Mouse (Mus musculus): Measurements from ENCODE around the gene Myo3a. TPM values are rescaled to one million over a fixed set of nuclear protein-coding genes. Genes with fewer than 3 reads are reported as not detected.

Myo3a gene
- polyA plus RNA-seq, 2 experiments, result not detected

DNA sequence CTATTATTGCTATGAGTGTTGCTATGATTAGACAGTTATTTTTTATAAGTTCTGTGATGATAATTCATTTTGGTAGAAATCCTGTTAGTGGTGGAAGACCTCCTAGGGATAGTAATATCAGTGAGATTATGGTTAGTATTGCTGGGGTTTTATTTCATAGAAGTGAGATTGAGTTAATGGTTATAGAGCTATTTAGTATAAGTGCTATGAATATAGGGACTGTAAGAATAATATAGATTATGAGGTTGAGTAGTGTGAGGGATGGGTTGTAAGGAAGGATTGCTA is 362.8 kb downstream of the Myo3a start:
- H3K36me3 ChIP-seq (replicated peaks; ENCODE audit: control insufficient read depth, insufficient read depth, low read depth), result no peaks in the 10 kb centered on the region
- H3K4me2 ChIP-seq (ENCODE audit: low read depth), result no peak overlapping the region
- H3K27ac ChIP-seq, result no peak overlapping the region
- DNase-seq (ENCODE audit: low read depth in 3 of 3, low spot score in 3 of 3), result no peak
- TF ChIP-seq EP300 (IDR thresholded peaks at IDR 0.05; ENCODE audit: low read depth), result no peak
- no peak for TF ChIP-seq CTCF (IDR thresholded peaks at IDR 0.05; ENCODE audit: low read depth)
- H3K9ac ChIP-seq (replicated peaks), result no peak overlapping the region
- no peaks in the 10 kb centered on the region for H3K27me3 ChIP-seq (ENCODE audit: control insufficient read depth, insufficient read depth, low read length)
- no peaks in the 10 kb centered on the region for H3K4me1 ChIP-seq (replicated peaks; ENCODE audit: control insufficient read depth in 2 of 2, insufficient read depth in 2 of 2, low read length in 1 of 2)
- no peak for ATAC-seq (ENCODE audit: insufficient read depth)
- no peaks in the 10 kb centered on the region for H3K9me3 ChIP-seq (ENCODE audit: control insufficient read depth, low read length)
- H3K4me3 ChIP-seq (ENCODE audit: insufficient read depth in 1 of 2, low read depth in 2 of 2, low read length in 2 of 2), result no peak overlapping the region

DNA sequence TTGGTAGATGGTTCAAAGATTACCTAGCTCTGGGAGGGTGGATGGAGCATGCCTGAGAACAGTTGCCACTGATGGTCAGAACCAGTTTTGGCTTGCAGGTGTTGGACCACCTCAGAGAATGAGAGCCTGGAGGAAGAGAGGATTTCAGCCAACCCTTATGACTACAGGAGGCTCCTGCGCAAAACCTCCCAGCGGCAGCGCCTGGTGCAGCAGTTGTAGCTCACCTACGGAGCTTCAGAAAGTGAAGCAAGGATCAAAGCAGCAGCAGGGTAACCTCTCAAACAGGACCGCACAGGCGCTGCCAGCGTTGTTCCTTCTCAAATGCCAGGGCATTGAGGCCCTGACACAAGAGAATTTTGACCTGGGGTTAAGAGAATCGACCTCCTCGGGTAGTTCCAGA is 390.6 kb downstream of the Myo3a start:
- 7% methylated on average over 9 of the region's 9 CpGs for WGBS (ENCODE audit: insufficient replicate concordance)
- no peak overlapping the region for H3K27ac ChIP-seq
- H3K4me1 ChIP-seq (replicated peaks; ENCODE audit: control insufficient read depth in 2 of 2, insufficient read depth in 2 of 2, low read length in 1 of 2), result no peaks in the 10 kb centered on the region
- no peak overlapping the region for H3K4me3 ChIP-seq (ENCODE audit: insufficient read depth in 1 of 2, low read depth in 2 of 2, low read length in 2 of 2)
- DNase-seq (ENCODE audit: low read depth in 3 of 3, low spot score in 3 of 3) (no peak), ATAC-seq (ENCODE audit: insufficient read depth) (no peak)
- H3K9me3 ChIP-seq (ENCODE audit: control insufficient read depth, low read length), result no peaks in the 10 kb centered on the region
- H3K9ac ChIP-seq (replicated peaks), result no peak overlapping the region
- peaks cover 49% of the 10 kb centered on the region for H3K27me3 ChIP-seq (ENCODE audit: control insufficient read depth, insufficient read depth, low read length)
- no peak overlapping the region for H3K4me2 ChIP-seq (ENCODE audit: low read depth)
- TF ChIP-seq CTCF (IDR thresholded peaks at IDR 0.05; ENCODE audit: low read depth) (no peak), EP300 (IDR thresholded peaks at IDR 0.05; ENCODE audit: low read depth) (no peak)
- no peaks in the 10 kb centered on the region for H3K36me3 ChIP-seq (replicated peaks; ENCODE audit: control insufficient read depth, insufficient read depth, low read depth)

GRCm38 (mm10) chr2:22619416-22619815 is 392.1 kb downstream of the Myo3a start:
- no peak overlapping the region for H3K27ac ChIP-seq
- H3K9me3 ChIP-seq (ENCODE audit: control insufficient read depth, low read length), result no peaks in the 10 kb centered on the region
- TF ChIP-seq EP300 (IDR thresholded peaks at IDR 0.05; ENCODE audit: low read depth), result no peak
- TF ChIP-seq CTCF (IDR thresholded peaks at IDR 0.05; ENCODE audit: low read depth), result no peak
- no peaks in the 10 kb centered on the region for H3K4me1 ChIP-seq (replicated peaks; ENCODE audit: control insufficient read depth in 2 of 2, insufficient read depth in 2 of 2, low read length in 1 of 2)
- no peak overlapping the region for H3K9ac ChIP-seq (replicated peaks)
- no peak overlapping the region for H3K4me3 ChIP-seq (ENCODE audit: insufficient read depth in 1 of 2, low read depth in 2 of 2, low read length in 2 of 2)
- H3K27me3 ChIP-seq (ENCODE audit: control insufficient read depth, insufficient read depth, low read length), result peaks cover 64% of the 10 kb centered on the region
- 4% methylated on average over 12 of the region's 12 CpGs for WGBS (ENCODE audit: insufficient replicate concordance)
- DNase-seq (ENCODE audit: low read depth in 3 of 3, low spot score in 3 of 3), result no peak
- no peak for ATAC-seq (ENCODE audit: insufficient read depth)
- H3K4me2 ChIP-seq (ENCODE audit: low read depth), result no peak overlapping the region
- H3K36me3 ChIP-seq (replicated peaks; ENCODE audit: control insufficient read depth, insufficient read depth, low read depth), result no peaks in the 10 kb centered on the region

GRCm38 (mm10) chr2:22620030-22620429 is 392.7 kb downstream of the Myo3a start:
- Histone ChIP-seq H3K27ac (no peak overlapping the region), H3K4me2 (ENCODE audit: low read depth) (no peak overlapping the region), H3K9me3 (ENCODE audit: control insufficient read depth, low read length) (no peaks in the 10 kb centered on the region), H3K4me1 (replicated peaks; ENCODE audit: control insufficient read depth in 2 of 2, insufficient read depth in 2 of 2, low read length in 1 of 2) (no peaks in the 10 kb centered on the region), H3K9ac (replicated peaks) (no peak overlapping the region), H3K27me3 (ENCODE audit: control insufficient read depth, insufficient read depth, low read length) (peaks cover 70% of the 10 kb centered on the region), H3K4me3 (ENCODE audit: insufficient read depth in 1 of 2, low read depth in 2 of 2, low read length in 2 of 2) (no peak overlapping the region), H3K36me3 (replicated peaks; ENCODE audit: control insufficient read depth, insufficient read depth, low read depth) (no peaks in the 10 kb centered on the region)
- TF ChIP-seq CTCF (IDR thresholded peaks at IDR 0.05; ENCODE audit: low read depth) (no peak), EP300 (IDR thresholded peaks at IDR 0.05; ENCODE audit: low read depth) (no peak)
- WGBS (ENCODE audit: insufficient replicate concordance), result 3% methylated on average over 6 of the region's 6 CpGs
- ATAC-seq (ENCODE audit: insufficient read depth), result no peak
- DNase-seq (ENCODE audit: low read depth in 3 of 3, low spot score in 3 of 3), result no peak

DNA sequence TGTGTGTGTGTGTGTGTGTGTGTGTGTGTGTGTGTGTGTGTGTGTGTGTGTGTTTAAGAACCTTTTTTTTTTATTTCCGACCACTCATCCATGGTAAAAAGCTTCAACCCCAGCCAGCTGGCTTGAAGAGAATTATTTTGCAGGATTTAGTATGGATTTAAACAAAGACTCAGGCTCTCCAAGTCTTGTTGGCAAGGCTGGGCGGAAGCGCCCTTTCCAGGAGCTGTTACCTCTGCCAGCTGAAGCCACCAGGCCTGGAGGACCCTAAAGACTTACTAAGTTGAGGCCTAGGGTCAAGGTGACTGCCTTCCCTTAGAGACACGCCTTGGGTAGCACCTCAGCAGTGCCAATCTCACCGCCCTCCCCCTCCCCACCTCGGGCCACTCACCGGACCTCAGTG is 393.2 kb downstream of the Myo3a start:
- Histone ChIP-seq H3K9ac (replicated peaks) (no peak overlapping the region), H3K4me3 (ENCODE audit: insufficient read depth in 1 of 2, low read depth in 2 of 2, low read length in 2 of 2) (no peak overlapping the region), H3K36me3 (replicated peaks; ENCODE audit: control insufficient read depth, insufficient read depth, low read depth) (no peaks in the 10 kb centered on the region), H3K4me2 (ENCODE audit: low read depth) (no peak overlapping the region), H3K27me3 (ENCODE audit: control insufficient read depth, insufficient read depth, low read length) (peaks cover 75% of the 10 kb centered on the region), H3K4me1 (replicated peaks; ENCODE audit: control insufficient read depth in 2 of 2, insufficient read depth in 2 of 2, low read length in 1 of 2) (no peaks in the 10 kb centered on the region), H3K27ac (no peak overlapping the region), H3K9me3 (ENCODE audit: control insufficient read depth, low read length) (no peaks in the 10 kb centered on the region)
- ATAC-seq (ENCODE audit: insufficient read depth) (no peak), DNase-seq (ENCODE audit: low read depth in 3 of 3, low spot score in 3 of 3) (no peak)
- WGBS (ENCODE audit: insufficient replicate concordance), result 9% methylated on average over 7 of the region's 7 CpGs
- TF ChIP-seq CTCF (IDR thresholded peaks at IDR 0.05; ENCODE audit: low read depth) (no peak), EP300 (IDR thresholded peaks at IDR 0.05; ENCODE audit: low read depth) (no peak)

Measured in liver, embryonic 14.5 days (tissue).